Mouse (Mus musculus) small intestine, adult 2 months (tissue): ENCODE measurements around the gene Gm20604.

Experiments used
- CTCF ChIP-seq: fragments of 200-500 bp; IDR thresholded peaks from 2 replicates; pipeline ENCODE4 v1.5.1; 2012; ENCODE audit warnings: low read depth, mild to moderate bottlenecking, control low read depth, inconsistent platforms, low read length, moderate library complexity, mixed read lengths; ENCODE audit not compliant: insufficient replicate concordance, insufficient read length; ENCODE audit errors: extremely low read depth
- POLR2A ChIP-seq: fragments of 200-500 bp; IDR thresholded peaks from 2 replicates; pipeline ENCODE4 v1.6.1; 2012; ENCODE audit warnings: low read depth, mild to moderate bottlenecking, control low read depth, inconsistent platforms, low read length, moderate library complexity

GRCm38 (mm10) chr12:102703441-102703840, 55.0 kb downstream of the Gm20604 start:
- TF ChIP-seq CTCF (no peak), POLR2A (no peak)
